Mouse (Mus musculus) bone marrow, adult 2 months (tissue): ENCODE data around the gene Ppp1cc. TPM values are rescaled to one million over a fixed set of nuclear protein-coding genes. Genes with fewer than 3 reads are reported as not detected.
"Not testable (repeated sequence)": the region's sequence is repeated elsewhere in the genome, so short reads cannot be mapped to it uniquely, and the experiment has no call there.

ENCODE experiments used
- H3K27ac ChIP-seq: fragments of 200-500 bp; 2 replicates; pipeline ENCODE4 v1.5.1; 2012; ENCODE audit warnings: low read depth, mild to moderate bottlenecking, control low read depth, inconsistent platforms, low read length; ENCODE audit not compliant: control insufficient read depth, poor library complexity, insufficient read depth
- H3K4me1 ChIP-seq: fragments of 200-500 bp; 2 replicates; pipeline ENCODE4 v1.6.1; 2011; ENCODE audit warnings: low read length; ENCODE audit not compliant: control insufficient read depth, insufficient read depth
- H3K4me3 ChIP-seq: fragments of 200-500 bp; replicated peaks from 2 replicates; pipeline ENCODE3; 2011; ENCODE audit warnings: mild to moderate bottlenecking, low read depth, low read length, control low read depth; ENCODE audit not compliant: control insufficient read depth
- CTCF ChIP-seq: fragments of 200-500 bp; IDR thresholded peaks from 2 replicates; pipeline ENCODE4 v1.5.1; 2011; ENCODE audit warnings: low read length, control low read depth; ENCODE audit not compliant: control insufficient read depth, insufficient read depth
- POLR2A ChIP-seq: fragments of 200-500 bp; IDR thresholded peaks from 2 replicates; pipeline ENCODE4 v1.6.1; 2011; ENCODE audit warnings: low read depth, mild to moderate bottlenecking, control low read depth, low read length, borderline replicate concordance; ENCODE audit not compliant: control insufficient read depth
- WGBS: fragments of 180-500 bp; shearing (Covaris S2); methylation state at CpG from one replicate; pipeline ENCODE4 v1.1.7; 2018; 5-methylcytosine and 5-hydroxymethylcytosine counted together
- polyA plus RNA-seq: library from polyadenylated mRNA; stranded (reverse); fragments of >200 nt; gene quantifications from 2 replicates; pipeline ENCODE4 v1.2.4, GENCODE M21; 2011; ENCODE audit warnings: low replicate concordance; ENCODE audit not compliant: missing spikeins, insufficient read depth, insufficient read length

Gene Ppp1cc
- polyA plus RNA-seq, 1 experiment = 312 TPM

GRCm38 (mm10) chr5:122133050-122133389 lies 25.1 kb upstream of the Ppp1cc start:
- 56% methylated on average over 9 of the region's 9 CpGs for WGBS
- no peak overlapping the region for H3K4me3 ChIP-seq
- H3K4me1 ChIP-seq = peaks cover 6% of the 10 kb centered on the region
- H3K27ac ChIP-seq = no peak overlapping the region
- TF ChIP-seq CTCF (no peak), POLR2A (no peak)

DNA sequence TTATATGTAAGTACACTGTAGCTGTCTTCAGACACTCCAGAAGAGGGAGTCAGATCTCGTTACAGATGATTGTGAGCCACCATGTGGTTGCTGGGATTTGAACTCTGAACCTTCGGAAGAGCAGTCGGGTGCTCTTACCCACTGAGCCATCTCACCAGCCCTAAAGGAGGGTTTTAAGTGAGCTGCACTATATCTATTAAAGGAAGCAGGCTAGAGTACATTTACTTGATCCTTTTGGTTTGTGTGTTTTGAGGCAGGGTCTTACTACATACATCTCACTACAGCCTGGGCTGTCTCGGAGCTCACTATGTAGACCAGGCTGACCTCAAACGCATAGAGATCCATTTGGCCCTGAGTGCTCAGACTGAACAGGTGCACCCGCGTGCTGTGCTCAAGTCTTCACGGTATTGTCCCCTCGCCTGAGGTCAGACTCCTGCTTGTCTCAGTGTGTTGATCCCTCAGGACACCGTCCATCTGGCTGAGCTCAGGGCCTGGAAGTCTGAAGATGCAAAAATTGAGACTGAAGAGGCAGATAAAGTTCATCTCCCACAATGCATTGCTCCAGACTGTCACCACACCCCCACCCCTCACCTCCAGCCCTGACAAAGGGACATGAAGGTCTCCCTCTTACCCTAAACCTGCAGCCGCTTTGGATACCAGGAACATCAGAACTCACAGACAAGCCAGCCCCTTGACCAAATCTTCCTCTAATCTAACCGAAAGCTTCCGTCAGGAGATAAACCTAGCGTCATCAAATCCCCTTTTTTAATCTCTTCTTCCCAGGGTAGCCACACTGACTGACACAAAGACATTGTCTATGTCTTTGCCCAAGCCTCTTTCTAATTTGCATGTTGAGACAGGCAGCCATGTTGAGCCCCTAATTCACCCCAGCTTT lies 23.4 kb upstream of the Ppp1cc start:
- peaks cover 6% of the 10 kb centered on the region for H3K4me1 ChIP-seq

GRCm38 (mm10) chr5:122135290-122135882 lies 22.7 kb upstream of the Ppp1cc start:
- 78% methylated on average over 3 of the region's 3 CpGs for WGBS
- Histone ChIP-seq H3K4me3 (no peak overlapping the region), H3K27ac (no peak overlapping the region), H3K4me1 (peaks cover 6% of the 10 kb centered on the region)
- TF ChIP-seq POLR2A (no peak), CTCF (no peak)

More for the DNA sequence above, 23.4 kb upstream of the Ppp1cc start:
- Histone ChIP-seq H3K27ac (no peak overlapping the region), H3K4me3 (no peak overlapping the region)
- no peak for TF ChIP-seq CTCF
- no peak for TF ChIP-seq POLR2A
- 80% methylated on average over 14 of the region's 14 CpGs for whole genome bisulfite sequencing

- Histone ChIP-seq H3K4me1 (peaks cover 2% of the 10 kb centered on the region), H3K4me3 (no peak overlapping the region), H3K27ac (no peak overlapping the region)
- TF ChIP-seq POLR2A (no peak), CTCF (no peak)
- WGBS = 73% methylated on average over 14 of the region's 14 CpGs
Measured at GRCm38 (mm10) chr5:122136508-122137408, 21.3 kb upstream of the Ppp1cc start.

- Histone ChIP-seq H3K4me1 (no peaks in the 10 kb centered on the region; the same call in 1 of the 2 replicates), H3K4me3 (no peak overlapping the region), H3K27ac (no peak overlapping the region)
- 82% methylated on average over 15 of the region's 15 CpGs for WGBS
- TF ChIP-seq POLR2A = no peak
- no peak for TF ChIP-seq CTCF
Measured at GRCm38 (mm10) chr5:122138856-122139255, 19.2 kb upstream of the Ppp1cc start.

- 65% methylated on average over 2 of the region's 2 CpGs for WGBS
- not testable (repeated sequence) for H3K27ac ChIP-seq, H3K4me1 ChIP-seq, H3K4me3 ChIP-seq
Measured at GRCm38 (mm10) chr5:122139771-122140170, 18.3 kb upstream of the Ppp1cc start.

GRCm38 (mm10) chr5:122140723-122141122 lies 17.4 kb upstream of the Ppp1cc start, which contains the start of gene Ccdc63:
TSS of gene Ccdc63 (minus strand) at chr5:122140823.
- no peak for TF ChIP-seq POLR2A
- TF ChIP-seq CTCF = no peak
- H3K4me3 ChIP-seq = no peak within 1 kb of the TSS
- no peak within 1 kb of the TSS for H3K27ac ChIP-seq
- WGBS = 94% methylated on average over 3 of the region's 3 CpGs
- peaks cover 3% of the 10 kb centered on the region; the same call in 1 of the 2 replicates for H3K4me1 ChIP-seq
